Comparison of ENCODE assay signal across 15 mouse cellular contexts in the genomic region with DNA sequence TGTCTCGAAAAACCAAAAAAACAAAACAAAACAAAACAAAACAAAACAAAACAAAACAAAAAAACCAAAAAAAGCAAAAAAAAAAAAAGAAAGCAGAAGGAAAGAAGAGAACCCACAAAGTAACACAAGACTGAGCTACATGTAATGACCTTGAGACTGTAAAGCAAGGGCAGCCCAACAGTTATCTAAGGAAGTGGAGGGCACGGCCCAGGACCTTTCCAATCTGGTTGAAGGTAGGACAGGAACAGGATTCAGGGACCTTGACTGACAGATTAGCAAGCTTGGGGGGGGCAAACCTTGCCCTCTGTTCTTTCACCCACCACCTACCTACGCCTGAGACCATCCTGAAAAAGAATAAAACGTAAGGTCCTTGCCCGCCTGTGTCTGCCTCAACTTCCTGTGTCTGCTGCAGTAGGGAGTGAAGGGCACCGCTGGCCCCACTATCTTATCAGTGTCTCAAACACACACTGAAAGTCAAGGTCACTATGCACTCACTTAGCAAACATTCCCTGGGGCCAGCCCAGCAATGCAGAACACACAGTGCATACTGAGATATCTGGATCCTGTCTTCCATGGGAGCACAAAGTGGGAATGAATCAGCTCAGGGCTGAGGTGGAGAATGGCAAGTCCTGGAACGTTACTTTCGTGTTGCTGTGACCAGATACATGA. TPM values are rescaled to one million over a fixed set of nuclear protein-coding genes. Genes with fewer than 3 reads are reported as not detected.
DNase-seq lines count a peak whose midpoint lies in the region; ATAC-seq and TF ChIP-seq lines count a peak whose summit lies in the region.
"Had no signal": no experiment of that assay in that cellular context is flagged by ENCODE, and none has a peak within 500 bp of the region (broad histone marks: within the 10 kb centered on the region; RNA-seq: fewer than 3 reads in every experiment).

No protein-coding gene starts in this region.

- no peak overlapping the region for H3K4me2 ChIP-seq in intestine, embryonic 14.5 days (ENCODE audit: low read length)
- H3K4me2 ChIP-seq: midbrain, embryonic 12.5 days had no signal

- H3K9me3 ChIP-seq in MEL (replicated peaks; ENCODE audit: insufficient read depth, low read length), result no peaks in the 10 kb centered on the region
- H3K9me3 ChIP-seq in intestine, embryonic 14.5 days (ENCODE audit: control insufficient read depth, low read length), result no peaks in the 10 kb centered on the region
- H3K9me3 ChIP-seq: midbrain, embryonic 12.5 days had no signal

- TF ChIP-seq EP300 in MEL (IDR thresholded peaks at IDR 0.05; ENCODE audit: low read depth in 1 of 2, low read length in 2 of 2), result peak in 1 of 2 experiments; percentile 36; a peak in 1 of 4 replicates

- H3K9ac ChIP-seq in MEL (ENCODE audit: control insufficient read depth, low read depth, low read length, poor library complexity, severe bottlenecking), result no peak overlapping the region
- H3K9ac ChIP-seq in intestine, embryonic 14.5 days (ENCODE audit: low read length), result no peak overlapping the region
- H3K9ac ChIP-seq: midbrain, embryonic 12.5 days had no signal

- no peak for TF ChIP-seq CTCF in MEL (IDR thresholded peaks at IDR 0.05 in 2 of 3, conservative IDR thresholded peaks at IDR 0.05 in 1 of 3; ENCODE audit: control insufficient read depth in 1 of 3, insufficient read depth in 1 of 3, low read depth in 2 of 3, low read length in 3 of 3, poor library complexity in 1 of 3, severe bottlenecking in 1 of 3)

- 53% methylated on average over 7 of the region's 8 CpGs for WGBS in intestine, embryonic 14.5 days

- no peaks in the 10 kb centered on the region; a peak in 2 of 4 replicates for H3K27me3 ChIP-seq in MEL (ENCODE audit: control insufficient read depth in 1 of 2, insufficient read depth in 2 of 2, low read length in 2 of 2)
- H3K27me3 ChIP-seq in intestine, embryonic 14.5 days (replicated peaks; ENCODE audit: control insufficient read depth, insufficient read depth, low read length), result no peaks in the 10 kb centered on the region
- H3K27me3 ChIP-seq: midbrain, embryonic 12.5 days had no signal

- no peak for TF ChIP-seq POLR2A in MEL (IDR thresholded peaks at IDR 0.05; ENCODE audit: control insufficient read depth in 1 of 2, insufficient read depth in 1 of 2, low read depth in 1 of 2, low read length in 2 of 2, poor library complexity in 1 of 2)

- no peak overlapping the region for H3K4me3 ChIP-seq in MEL (ENCODE audit: control insufficient read depth in 1 of 2, insufficient read depth in 1 of 2, low read depth in 2 of 2, low read length in 2 of 2)
- H3K4me3 ChIP-seq in intestine, embryonic 14.5 days (ENCODE audit: low read depth, low read length), result no peak overlapping the region
- H3K4me3 ChIP-seq: midbrain, embryonic 12.5 days had no signal

- no peak overlapping the region for H3K27ac ChIP-seq in MEL (ENCODE audit: control insufficient read depth, low read depth, low read length)
- H3K27ac ChIP-seq in intestine, embryonic 14.5 days (ENCODE audit: low read depth), result no peak overlapping the region
- H3K27ac ChIP-seq: midbrain, embryonic 12.5 days had no signal

- no peaks in the 10 kb centered on the region for H3K79me2 ChIP-seq in MEL (ENCODE audit: control insufficient read depth, insufficient read depth, low read length, poor library complexity)

- ATAC-seq in intestine, embryonic 14.5 days (replicated peaks; ENCODE audit: low FRiP score, low TSS enrichment, low read depth), result peak; percentile 80; the same call in 1 of the 2 replicates
- peak; percentile 73 for ATAC-seq in megakaryocyte progenitor cell, adult 5-6 weeks (replicated peaks; ENCODE audit: poor library complexity)
- ATAC-seq: forebrain, embryonic 16.5 days had no signal

- peaks cover 0 to 13% of the 10 kb centered on the region in 2 experiments; a peak in 2 of 4 replicates for H3K36me3 ChIP-seq in MEL (ENCODE audit: control insufficient read depth in 1 of 2, insufficient read depth in 2 of 2, low read length in 2 of 2)
- H3K36me3 ChIP-seq in intestine, embryonic 14.5 days (ENCODE audit: control insufficient read depth, insufficient read depth, low read length), result no peaks in the 10 kb centered on the region
- H3K36me3 ChIP-seq: midbrain, embryonic 12.5 days had no signal

- peak; percentile 38 for DNase-seq in MEL (ENCODE audit: low read depth, low spot score)
- DNase-seq in adrenal gland, postnatal 14 days, result peak; percentile 66
- peak; percentile 62 for DNase-seq in intestine, embryonic 14.5 days (ENCODE audit: low spot score)
- no peak for DNase-seq in spleen, postnatal 4 days (ENCODE audit: low spot score in 2 of 2)
- no peak for DNase-seq in kidney, adult 18-20 months
- DNase-seq in lung, postnatal 36 days, result no peak
- DNase-seq: kidney, adult 8-10 months; layer of hippocampus, adult 9-11 months; thymus, postnatal 4 days had no signal

- TF ChIP-seq RAD21 in MEL (IDR thresholded peaks at IDR 0.05; ENCODE audit: low read depth, low read length), result no peak

- H3K4me1 ChIP-seq in MEL (ENCODE audit: control insufficient read depth in 1 of 2, insufficient read depth in 2 of 2, low read length in 2 of 2), result peaks cover 5 to 16% of the 10 kb centered on the region in 2 experiments
- H3K4me1 ChIP-seq in intestine, embryonic 14.5 days (replicated peaks; ENCODE audit: control insufficient read depth, insufficient read depth, low read length), result no peaks in the 10 kb centered on the region
- H3K4me1 ChIP-seq: midbrain, embryonic 12.5 days had no signal

TF ChIP-seq in MEL, 35 proteins besides CTCF, POLR2A, EP300 and RAD21:
- no peak for TF ChIP-seq ZKSCAN1 (IDR thresholded peaks at IDR 0.05; ENCODE audit: low read depth, low read length)
- TF ChIP-seq GATA1 (IDR thresholded peaks at IDR 0.05; ENCODE audit: low read depth, low read length), result peak; percentile 34; the same call in 1 of the 2 replicates
- TF ChIP-seq TCF12 (IDR thresholded peaks at IDR 0.05; ENCODE audit: low read depth, low read length), result 0 out of 2 replicates have a peak, but pooled peaks have one; percentile 21

RNA-seq across cellular contexts. Expression of gene Atp4a, which starts 5.7 kb away (rescaled TPM):
- 2.7 and 3.0 TPM in 2 replicates for total RNA-seq in MEL (2012; rRNA removed)
- polyA plus RNA-seq in MEL (2012; ENCODE audit: insufficient read depth in 1 of 2, insufficient read length in 2 of 2, low read depth in 1 of 2, low replicate concordance in 2 of 2, missing spikeins in 1 of 2), result 1 to 10 TPM in 1 of 2 experiments, not detected in 1; 1.5 TPM
- 3.0 TPM in 2 replicates for total RNA-seq in adrenal gland, postnatal 14 days (2021)
- 1.0 and 2.2 TPM in 2 replicates for polyA plus RNA-seq in intestine, embryonic 14.5 days (2014; fragmentation: Nextera tagmentation; extraction: Ambion mirVana)
- 1.2 and 1.3 TPM in 2 replicates for total RNA-seq in megakaryocyte progenitor cell, adult 5-6 weeks (2015)
- total RNA-seq in megakaryocyte progenitor cell, adult 5-6 weeks (2017), result 0.37 and 0.51 TPM in 2 replicates

RNA-seq across cellular contexts. Expression of gene 2200002J24Rik, which starts 7.6 kb away (rescaled TPM):
- 0.52 TPM in 1 of 2 replicates, not detected in the other for total RNA-seq in MEL (2012; rRNA removed)
- 1 to 10 TPM in 1 of 2 experiments, not detected in 1; 1.2 TPM for polyA plus RNA-seq in MEL (2012; ENCODE audit: insufficient read depth in 1 of 2, insufficient read length in 2 of 2, low read depth in 1 of 2, low replicate concordance in 2 of 2, missing spikeins in 1 of 2)
- total RNA-seq in adrenal gland, postnatal 14 days (2021), result 1.4 and 3.4 TPM in 2 replicates
- polyA plus RNA-seq in intestine, embryonic 14.5 days (2014; fragmentation: Nextera tagmentation; extraction: Ambion mirVana), result 1.4 TPM in 2 replicates
- 0.69 TPM in 1 of 2 replicates, not detected in the other for total RNA-seq in megakaryocyte progenitor cell, adult 5-6 weeks (2015)
- total RNA-seq in megakaryocyte progenitor cell, adult 5-6 weeks (2017), result not detected in 2 replicates
- total RNA-seq: common myeloid progenitor, adult 5-6 weeks had no signal
- polyA plus RNA-seq: forebrain, embryonic 16.5 days; midbrain, embryonic 12.5 days had no signal

RNA-seq across cellular contexts. Expression of gene Tmem147, which starts 23.0 kb away (rescaled TPM):
- total RNA-seq in MEL (2012; rRNA removed), result 218 and 266 TPM in 2 replicates
- 100 to 1,000 TPM; 307 to 324 TPM for polyA plus RNA-seq in MEL (2012; ENCODE audit: insufficient read depth in 1 of 2, insufficient read length in 2 of 2, low read depth in 1 of 2, low replicate concordance in 2 of 2, missing spikeins in 1 of 2)
- total RNA-seq in adrenal gland, postnatal 14 days (2021), result 215 and 242 TPM in 2 replicates
- polyA plus RNA-seq in intestine, embryonic 14.5 days (2014; fragmentation: Nextera tagmentation; extraction: Ambion mirVana), result 213 and 238 TPM in 2 replicates
- 210 and 218 TPM in 2 replicates for total RNA-seq in megakaryocyte progenitor cell, adult 5-6 weeks (2015)
- 65.9 and 76.4 TPM in 2 replicates for total RNA-seq in megakaryocyte progenitor cell, adult 5-6 weeks (2017)

RNA-seq across cellular contexts. Expression of gene Pmis2, which starts 34.9 kb away (rescaled TPM):
- total RNA-seq in MEL (2012; rRNA removed), result not detected in 2 replicates
- not detected for polyA plus RNA-seq in MEL (2012; ENCODE audit: insufficient read depth in 1 of 2, insufficient read length in 2 of 2, low read depth in 1 of 2, low replicate concordance in 2 of 2, missing spikeins in 1 of 2)
- not detected in 2 replicates for total RNA-seq in adrenal gland, postnatal 14 days (2021)
- not detected in 2 replicates for polyA plus RNA-seq in intestine, embryonic 14.5 days (2014; fragmentation: Nextera tagmentation; extraction: Ambion mirVana)
- not detected in 2 replicates for total RNA-seq in megakaryocyte progenitor cell, adult 5-6 weeks (2015)
- total RNA-seq in megakaryocyte progenitor cell, adult 5-6 weeks (2017), result not detected in 2 replicates
- total RNA-seq: common myeloid progenitor, adult 5-6 weeks had no signal
- polyA plus RNA-seq: forebrain, embryonic 16.5 days; limb, embryonic 14.5 days; midbrain, embryonic 12.5 days; neural tube, embryonic 11.5 days had no signal

RNA-seq across cellular contexts. Expression of gene Gapdhs, which starts 37.1 kb away (rescaled TPM):
- not detected in 2 replicates for total RNA-seq in MEL (2012; rRNA removed)
- under 1 TPM in 1 of 2 experiments, not detected in 1; 0.49 TPM for polyA plus RNA-seq in MEL (2012; ENCODE audit: insufficient read depth in 1 of 2, insufficient read length in 2 of 2, low read depth in 1 of 2, low replicate concordance in 2 of 2, missing spikeins in 1 of 2)
- total RNA-seq in adrenal gland, postnatal 14 days (2021), result not detected in 2 replicates
- 0.51 TPM in 1 of 2 replicates, not detected in the other for polyA plus RNA-seq in intestine, embryonic 14.5 days (2014; fragmentation: Nextera tagmentation; extraction: Ambion mirVana)
- not detected in 2 replicates for total RNA-seq in megakaryocyte progenitor cell, adult 5-6 weeks (2015)
- not detected in 2 replicates for total RNA-seq in megakaryocyte progenitor cell, adult 5-6 weeks (2017)
- total RNA-seq: common myeloid progenitor, adult 5-6 weeks had no signal
- polyA plus RNA-seq: limb, embryonic 14.5 days had no signal

Comparison
In these comparisons a context has a peak if more than half of its experiments do, and no peak if none do; other contexts are left out.
1. DNase-seq: peak in MEL (single experiment), adrenal gland, postnatal 14 days (single experiment) and intestine, embryonic 14.5 days (single experiment); none in spleen, postnatal 4 days (0 of 2), kidney, adult 18-20 months (single experiment) and lung, postnatal 36 days (single experiment).